Mouse (Mus musculus) stomach, postnatal 0 days (tissue): Measurements from ENCODE around the gene Olfr459. TPM values are rescaled to one million over a fixed set of nuclear protein-coding genes. Genes with fewer than 3 reads are reported as not detected.

Experiments
- ATAC-seq: fragments of 200-750 bp; cut with Nextera tagmentation; 2 replicates; pipeline ENCODE4 v1.8.0; 2017; ENCODE audit not compliant: low FRiP score, low TSS enrichment
- DNase-seq: peaks from one replicate; pipeline ENCODE4 v3.0.0-alpha.2; 2016; ENCODE audit warnings: low spot score
- H3K27ac ChIP-seq: fragments of 300-500 bp; sonication (generic); replicated peaks from 2 replicates; pipeline ENCODE4 v1.5.1; 2014; ENCODE audit warnings: mild to moderate bottlenecking, control low read depth
- H3K27me3 ChIP-seq: fragments of 300-500 bp; sonication (generic); 2 replicates; pipeline ENCODE4 v1.6.1; 2014; ENCODE audit warnings: low read length; ENCODE audit not compliant: control insufficient read depth, insufficient read depth
- H3K36me3 ChIP-seq: fragments of 300-500 bp; sonication (generic); 2 replicates; pipeline ENCODE4 v1.6.1; 2014; ENCODE audit warnings: low read length, mixed read lengths; ENCODE audit not compliant: control insufficient read depth, insufficient read depth
- H3K4me1 ChIP-seq: fragments of 300-500 bp; sonication (generic); replicated peaks from 2 replicates; pipeline ENCODE4 v1.6.1; 2014; ENCODE audit warnings: antibody characterized with exemption; ENCODE audit not compliant: control insufficient read depth, insufficient read depth
- H3K4me2 ChIP-seq: fragments of 300-500 bp; sonication (generic); replicated peaks from 2 replicates; pipeline ENCODE4 v1.6.1; 2014; ENCODE audit warnings: low read depth, mild to moderate bottlenecking, control low read depth, moderate library complexity
- H3K4me3 ChIP-seq: fragments of 300-500 bp; sonication (generic); 2 replicates; pipeline ENCODE4 v1.5.1; 2014; ENCODE audit warnings: low read depth, low read length, control low read depth
- H3K9ac ChIP-seq: fragments of 300-500 bp; sonication (generic); 2 replicates; pipeline ENCODE4 v1.6.1; 2014; ENCODE audit warnings: mild to moderate bottlenecking, low read length, control low read depth, mixed read lengths
- H3K9me3 ChIP-seq: fragments of 300-500 bp; sonication (generic); 2 replicates; pipeline ENCODE4 v1.6.1; 2016; ENCODE audit warnings: low read length; ENCODE audit not compliant: control insufficient read depth
- CTCF ChIP-seq: IDR thresholded peaks from 2 replicates; pipeline ENCODE4 v1.5.1; 2016; ENCODE audit warnings: antibody characterized with exemption, low read depth, mild to moderate bottlenecking, moderate library complexity
- EP300 ChIP-seq: optimal IDR thresholded peaks from 2 replicates; pipeline ENCODE3; 2016; ENCODE audit warnings: antibody characterized with exemption
- WGBS: fragments of 180-500 bp; shearing (Covaris S2); extraction: QIAGEN DNeasy Blood & Tissue Kit; methylation state at CpG from one replicate; pipeline ENCODE4 v1.1.7; 2014; 5-methylcytosine and 5-hydroxymethylcytosine counted together
- polyA plus RNA-seq: library from polyadenylated mRNA; unstranded; fragments of >200 nt; fragmentation: Nextera tagmentation; extraction: Ambion mirVana; gene quantifications from 2 replicates; pipeline ENCODE4 v1.2.1, GENCODE M21; 2015

Olfr459 gene
- not detected in 2 replicates for polyA plus RNA-seq

- TF ChIP-seq EP300 = no peak
- WGBS = 68% methylated on average over 7 of the region's 7 CpGs
- no peak for DNase-seq
Observed at GRCm38 (mm10) chr6:41775077-41775476, at the start of gene Olfr459. Gene Olfr459, minus strand, starts transcription at chr6:41775177.

GRCm38 (mm10) chr6:41824086-41824485 is 49.1 kb upstream of the Olfr459 start:
- ATAC-seq (no peak), DNase-seq (no peak)
- H3K9ac ChIP-seq = no peak overlapping the region
- H3K27me3 ChIP-seq = no peaks in the 10 kb centered on the region
- H3K36me3 ChIP-seq = no peaks in the 10 kb centered on the region
- no peak overlapping the region for H3K4me3 ChIP-seq
- H3K4me2 ChIP-seq = no peak overlapping the region
- TF ChIP-seq EP300 (no peak), CTCF (no peak)
- H3K4me1 ChIP-seq = no peaks in the 10 kb centered on the region
- no peaks in the 10 kb centered on the region for H3K9me3 ChIP-seq
- H3K27ac ChIP-seq = no peak overlapping the region

More at GRCm38 (mm10) chr6:41775077-41775476, at the start of gene Olfr459:
- Histone ChIP-seq H3K27me3 (no peaks in the 10 kb centered on the region), H3K36me3 (no peaks in the 10 kb centered on the region), H3K4me3 (no peak within 1 kb of the TSS), H3K9me3 (no peaks in the 10 kb centered on the region), H3K27ac (no peak within 1 kb of the TSS), H3K9ac (no peak within 1 kb of the TSS), H3K4me2 (no peak within 1 kb of the TSS), H3K4me1 (no peaks in the 10 kb centered on the region)
- no peak for ATAC-seq

DNA sequence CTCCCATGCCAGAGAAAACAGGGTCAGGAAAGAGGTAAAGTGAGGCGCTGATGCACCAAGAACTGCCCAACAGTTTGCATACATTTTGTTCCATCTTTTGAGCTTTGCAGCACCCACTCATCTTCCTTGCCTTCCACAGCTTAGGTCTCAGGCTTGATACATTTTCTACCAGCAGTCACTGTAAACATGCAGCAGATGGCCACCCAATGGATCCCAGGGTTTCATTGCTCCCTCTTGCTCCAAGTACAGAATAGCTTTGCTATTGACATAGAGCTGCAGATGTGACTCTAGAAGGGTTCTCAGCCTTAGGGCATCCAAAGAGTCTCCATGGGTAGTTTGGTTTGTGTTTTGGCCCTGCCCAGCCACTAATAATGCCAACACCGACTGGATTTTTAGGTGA is 11.7 kb upstream of the Olfr459 start:
- H3K4me2 ChIP-seq = no peak overlapping the region
- H3K36me3 ChIP-seq = no peaks in the 10 kb centered on the region
- H3K9me3 ChIP-seq = no peaks in the 10 kb centered on the region
- H3K27me3 ChIP-seq = no peaks in the 10 kb centered on the region
- H3K9ac ChIP-seq = no peak overlapping the region
- ATAC-seq (no peak), DNase-seq (no peak)
- WGBS = 84% methylated on average over 2 of the region's 2 CpGs
- no peak overlapping the region for H3K27ac ChIP-seq
- TF ChIP-seq CTCF (no peak), EP300 (no peak)
- no peak overlapping the region for H3K4me3 ChIP-seq
- no peaks in the 10 kb centered on the region for H3K4me1 ChIP-seq

DNA sequence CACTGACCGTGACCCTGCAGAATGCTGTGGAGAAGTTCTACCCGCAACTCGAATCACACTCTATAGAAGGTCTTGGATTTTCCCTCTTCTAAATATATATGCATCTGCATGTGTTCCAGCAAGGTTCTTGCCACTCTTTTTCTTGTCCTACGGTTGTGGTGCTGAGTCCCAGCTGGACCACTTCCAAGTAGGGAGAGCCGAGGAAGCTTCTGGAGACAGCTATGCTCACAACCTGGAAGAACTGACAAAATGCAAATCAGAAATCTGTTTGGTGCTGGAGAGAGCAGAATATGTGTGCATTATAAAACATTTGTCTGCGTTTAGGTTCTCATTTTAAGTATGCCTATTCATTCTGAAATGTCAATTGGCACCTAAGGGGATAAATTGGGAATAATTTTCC is 744 bp upstream of the Olfr459 start:
- ATAC-seq (no peak), DNase-seq (no peak)
- WGBS = 64% methylated on average over 6 of the region's 6 CpGs
- no peak overlapping the region for H3K4me2 ChIP-seq
- no peak overlapping the region for H3K27ac ChIP-seq
- no peak for TF ChIP-seq CTCF
- no peaks in the 10 kb centered on the region for H3K9me3 ChIP-seq
- no peaks in the 10 kb centered on the region for H3K4me1 ChIP-seq
- H3K4me3 ChIP-seq = no peak overlapping the region
- no peaks in the 10 kb centered on the region for H3K27me3 ChIP-seq
- no peaks in the 10 kb centered on the region for H3K36me3 ChIP-seq
- no peak overlapping the region for H3K9ac ChIP-seq

DNA sequence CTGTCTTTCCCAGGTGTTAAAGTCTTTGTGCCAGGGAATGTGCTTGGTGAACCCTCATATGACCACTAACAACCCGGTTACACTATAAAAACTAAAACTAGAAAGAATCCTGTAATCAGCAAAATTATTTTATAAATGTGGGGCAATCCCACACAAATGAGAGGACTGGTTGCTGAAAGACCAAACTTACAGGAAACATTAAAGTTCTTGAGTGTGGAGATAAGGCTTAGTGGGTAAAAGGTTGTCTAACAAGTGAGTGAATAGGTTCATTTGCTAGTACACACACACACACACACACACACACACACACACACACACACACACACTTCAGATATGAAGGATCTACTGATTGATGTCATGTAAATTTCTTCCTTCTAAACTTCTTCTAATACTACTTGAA is 5.1 kb downstream of the Olfr459 start:
- H3K36me3 ChIP-seq = no peaks in the 10 kb centered on the region

GRCm38 (mm10) chr6:41764306-41764705 is 10.7 kb downstream of the Olfr459 start:
- no peaks in the 10 kb centered on the region for H3K36me3 ChIP-seq
- no peak overlapping the region for H3K9ac ChIP-seq
- H3K9me3 ChIP-seq = no peaks in the 10 kb centered on the region
- no peak overlapping the region for H3K4me3 ChIP-seq
- no peak for ATAC-seq
- H3K27me3 ChIP-seq = no peaks in the 10 kb centered on the region
- DNase-seq = no peak
- 86% methylated on average over 5 of the region's 5 CpGs for WGBS
- TF ChIP-seq EP300 (no peak), CTCF (no peak)
- no peaks in the 10 kb centered on the region for H3K4me1 ChIP-seq
- H3K4me2 ChIP-seq = no peak overlapping the region
- no peak overlapping the region for H3K27ac ChIP-seq

More for the DNA sequence above, 5.1 kb downstream of the Olfr459 start:
- Histone ChIP-seq H3K27ac (no peak overlapping the region), H3K9me3 (no peaks in the 10 kb centered on the region), H3K4me2 (no peak overlapping the region), H3K4me1 (no peaks in the 10 kb centered on the region), H3K27me3 (no peaks in the 10 kb centered on the region), H3K4me3 (no peak overlapping the region), H3K9ac (no peak overlapping the region)
- no peak for ATAC-seq
- DNase-seq = no peak
- TF ChIP-seq EP300 = no peak
- no peak for TF ChIP-seq CTCF
- 73% methylated on average over 1 of the region's 1 CpGs for WGBS
